Comparison of ENCODE assay signal across 8 mouse cellular contexts in genomic region chr1:62951067-62951809, GRCm38 (mm10).
DNase-seq lines count a peak whose midpoint lies in the region; ATAC-seq lines count a peak whose summit lies in the region.
"Had no signal": no experiment of that assay in that cellular context is flagged by ENCODE, and none has a peak within 500 bp of the region (broad histone marks: within the 10 kb centered on the region; RNA-seq: fewer than 3 reads in every experiment).

No protein-coding gene starts in this region.

- no peak overlapping the region; the same call in 1 of the 2 replicates for H3K27ac ChIP-seq in midbrain, embryonic 16.5 days (ENCODE audit: low read length)
- H3K27ac ChIP-seq in midbrain, embryonic 13.5 days = no peak overlapping the region
- H3K27ac ChIP-seq: neural tube, embryonic 12.5 days had no signal

- 38% methylated on average over 7 of the region's 7 CpGs for WGBS in midbrain, embryonic 16.5 days
- WGBS in midbrain, embryonic 13.5 days = 60% methylated on average over 7 of the region's 7 CpGs

- H3K4me2 ChIP-seq in midbrain, embryonic 16.5 days (ENCODE audit: low read length) = no peak overlapping the region
- no peak overlapping the region for H3K4me2 ChIP-seq in midbrain, embryonic 13.5 days (replicated peaks)
- H3K4me2 ChIP-seq: neural tube, embryonic 12.5 days had no signal

- DNase-seq in cerebellum, postnatal 14 days = peak; percentile 95 to 96
- DNase-seq in heart, postnatal 4 days = peak; percentile 78
- DNase-seq in ovary, postnatal 14 days (ENCODE audit: low spot score) = peak; percentile 30
- no peak for DNase-seq in thymus, postnatal 14 days
- no peak for DNase-seq in thymus, postnatal 36 days

- ATAC-seq in midbrain, embryonic 16.5 days = peak; percentile 70
- ATAC-seq in midbrain, embryonic 13.5 days = no peak

- no peaks in the 10 kb centered on the region for H3K27me3 ChIP-seq in midbrain, embryonic 16.5 days (ENCODE audit: control insufficient read depth, insufficient read depth, low read depth, low read length)
- H3K27me3 ChIP-seq in midbrain, embryonic 13.5 days = peaks cover 6% of the 10 kb centered on the region
- H3K27me3 ChIP-seq: neural tube, embryonic 12.5 days had no signal

- no peak overlapping the region for H3K4me3 ChIP-seq in midbrain, embryonic 16.5 days (ENCODE audit: low read depth, low read length)
- H3K4me3 ChIP-seq in midbrain, embryonic 13.5 days (replicated peaks) = no peak overlapping the region
- H3K4me3 ChIP-seq: neural tube, embryonic 12.5 days had no signal

- H3K9me3 ChIP-seq in midbrain, embryonic 16.5 days (replicated peaks; ENCODE audit: control insufficient read depth, low read length, poor library complexity, severe bottlenecking) = no peaks in the 10 kb centered on the region
- no peaks in the 10 kb centered on the region for H3K9me3 ChIP-seq in midbrain, embryonic 13.5 days
- H3K9me3 ChIP-seq: neural tube, embryonic 12.5 days had no signal

- H3K36me3 ChIP-seq in midbrain, embryonic 16.5 days (ENCODE audit: control insufficient read depth, insufficient read depth, low read length) = no peaks in the 10 kb centered on the region
- H3K36me3 ChIP-seq in midbrain, embryonic 13.5 days = no peaks in the 10 kb centered on the region
- H3K36me3 ChIP-seq: neural tube, embryonic 12.5 days had no signal

- H3K9ac ChIP-seq in midbrain, embryonic 16.5 days (ENCODE audit: low read depth, low read length) = no peak overlapping the region
- no peak overlapping the region for H3K9ac ChIP-seq in midbrain, embryonic 13.5 days (replicated peaks)
- H3K9ac ChIP-seq: neural tube, embryonic 12.5 days had no signal

- H3K4me1 ChIP-seq in midbrain, embryonic 16.5 days (ENCODE audit: control insufficient read depth, insufficient read depth, low read length) = peaks cover 10% of the 10 kb centered on the region; the same call in 1 of the 2 replicates
- H3K4me1 ChIP-seq in midbrain, embryonic 13.5 days (replicated peaks) = peaks cover 9% of the 10 kb centered on the region; the same call in 1 of the 2 replicates

Comparison
In these comparisons a context has a peak if more than half of its experiments do, and no peak if none do; other contexts are left out.
1. DNase-seq: peak in cerebellum, postnatal 14 days (2 of 2), heart, postnatal 4 days (single experiment) and ovary, postnatal 14 days (single experiment); none in thymus, postnatal 14 days (single experiment) and thymus, postnatal 36 days (0 of 2).